Mouse (Mus musculus) ovary, postnatal 14 days (tissue): Measurements from ENCODE around the gene Hpcal1.

ENCODE experiments used
- DNase-seq: peaks from one replicate; pipeline ENCODE4 v3.0.0; 2022; ENCODE audit warnings: low spot score

Gene Hpcal1

GRCm38 (mm10) chr12:17690564-17691281 is at the start of gene Hpcal1:
Hpcal1 (plus strand) TSS chr12:17690856.
- peak; percentile 98 for DNase-seq

- DNase-seq: no peak
These were observed 49.4 kb upstream of the Hpcal1 start for GRCm38 (mm10) chr12:17641269-17641668.

- DNase-seq: no peak
These were observed 46.1 kb upstream of the Hpcal1 start for GRCm38 (mm10) chr12:17644385-17645222.

- no peak for DNase-seq
These were observed 44.2 kb upstream of the Hpcal1 start for GRCm38 (mm10) chr12:17646457-17646856.

- DNase-seq: no peak
These were observed 39.2 kb upstream of the Hpcal1 start for GRCm38 (mm10) chr12:17651223-17652095.

GRCm38 (mm10) chr12:17652216-17653050 is 38.2 kb upstream of the Hpcal1 start:
- DNase-seq: no peak

GRCm38 (mm10) chr12:17653051-17653783 is 37.4 kb upstream of the Hpcal1 start:
- no peak for DNase-seq

GRCm38 (mm10) chr12:17657561-17658195 is 33.0 kb upstream of the Hpcal1 start:
- DNase-seq: no peak

GRCm38 (mm10) chr12:17658521-17658920 is 32.1 kb upstream of the Hpcal1 start:
- DNase-seq: no peak

GRCm38 (mm10) chr12:17661483-17661920 is 29.2 kb upstream of the Hpcal1 start:
- peak; percentile 13 for DNase-seq

GRCm38 (mm10) chr12:17663991-17664635 is 26.5 kb upstream of the Hpcal1 start:
- no peak for DNase-seq

GRCm38 (mm10) chr12:17665906-17666326 is 24.7 kb upstream of the Hpcal1 start:
- peak; percentile 11 for DNase-seq

- no peak for DNase-seq
These were observed 24.0 kb upstream of the Hpcal1 start for GRCm38 (mm10) chr12:17666616-17667015.

- no peak for DNase-seq
These were observed 16.9 kb upstream of the Hpcal1 start for GRCm38 (mm10) chr12:17673729-17674128.

- DNase-seq: no peak
These were observed 16.4 kb upstream of the Hpcal1 start for GRCm38 (mm10) chr12:17674182-17674812.

- DNase-seq: no peak
These were observed 12.9 kb upstream of the Hpcal1 start for GRCm38 (mm10) chr12:17677743-17678142.

- no peak for DNase-seq
These were observed 11.1 kb upstream of the Hpcal1 start for GRCm38 (mm10) chr12:17679571-17679970.

GRCm38 (mm10) chr12:17682161-17682560 is 8.5 kb upstream of the Hpcal1 start:
- no peak for DNase-seq

- no peak for DNase-seq
These were observed 6.3 kb upstream of the Hpcal1 start for GRCm38 (mm10) chr12:17684315-17684714.
